8 mouse cellular contexts compared by ENCODE assay signal in genomic region chr19:10576690-10577561, GRCm38 (mm10). TPM values are rescaled to one million over a fixed set of nuclear protein-coding genes. Genes with fewer than 3 reads are reported as not detected.
DNase-seq lines count a peak whose midpoint lies in the region; ATAC-seq lines count a peak whose summit lies in the region.

Cyb561a3 (plus strand) TSS chr19:10577172.
Tmem138 (minus strand) TSS chr19:10577362.

- intact Hi-C loops in gastrocnemius, postnatal 14 days (cut with DNase I; ENCODE audit: low total_unique reads): no loop called here
- intact Hi-C loops in left cerebral cortex, postnatal 10 days (cut with DNase I): no loop called here

- DNase-seq in adrenal gland, adult (ENCODE audit: inconsistent age in 2 of 2, low spot score in 1 of 2): peak; percentile 93 to 98
- peak; percentile 97 for DNase-seq in embryo, embryonic 10.5 days (ENCODE audit: low spot score)
- DNase-seq in gastrocnemius, postnatal 14 days: peak; percentile 89
- peak; percentile 91 to 93 for DNase-seq in left cerebral cortex, postnatal 10 days (ENCODE audit: extremely low spot score in 1 of 2, low spot score in 2 of 2)
- DNase-seq in right cerebral cortex, postnatal 25 days: peak; percentile 94
- DNase-seq in urinary bladder, postnatal 4 days (ENCODE audit: low spot score in 2 of 2): peak; percentile 88 to 91

- ATAC-seq in inflammation-experienced regulatory T-cells, adult 6 months: peak; percentile 90
- ATAC-seq in megakaryocyte-erythroid progenitor cell, adult 5-6 weeks (replicated peaks; ENCODE audit: low FRiP score, low TSS enrichment, poor library complexity, severe bottlenecking): peak; percentile 92

RNA-seq across cellular contexts. Expression of gene Cyb561a3, which starts in this region (rescaled TPM):
- total RNA-seq in gastrocnemius, postnatal 14 days (2021): 1 to 10 TPM; 3.8 to 4.1 TPM
- 10 to 100 TPM; 31.7 to 42.7 (median 34.1) TPM for polyA plus RNA-seq in inflammation-experienced regulatory T-cells, adult 6 months (2017; shearing (Covaris generic))
- 10 to 100 TPM; 12.1 to 13.3 TPM for total RNA-seq in left cerebral cortex, postnatal 10 days (2021)
- 17.7 and 27.3 TPM in 2 replicates for total RNA-seq in megakaryocyte-erythroid progenitor cell, adult 5-6 weeks (2014; fragmentation: Nextera tagmentation)
- 7.6 and 11.9 TPM in 2 replicates for total RNA-seq in megakaryocyte-erythroid progenitor cell, adult 5-6 weeks (2017)

RNA-seq across cellular contexts. Expression of gene Tmem138, which starts in this region (rescaled TPM):
- 1 to 10 TPM; 1.3 to 2.0 TPM for total RNA-seq in gastrocnemius, postnatal 14 days (2021)
- polyA plus RNA-seq in inflammation-experienced regulatory T-cells, adult 6 months (2017; shearing (Covaris generic)): 10 to 100 TPM; 17.8 to 20.5 (median 18.6) TPM
- total RNA-seq in left cerebral cortex, postnatal 10 days (2021): 10 to 100 TPM; 12.4 to 15.2 TPM
- total RNA-seq in megakaryocyte-erythroid progenitor cell, adult 5-6 weeks (2014; fragmentation: Nextera tagmentation): 24.4 and 51.9 TPM in 2 replicates
- 7.2 and 8.8 TPM in 2 replicates for total RNA-seq in megakaryocyte-erythroid progenitor cell, adult 5-6 weeks (2017)

Comparison
In these comparisons a context has a peak if more than half of its experiments do, and no peak if none do; other contexts are left out.
1. Peak in every context shown above with its lines: DNase-seq and ATAC-seq.